Mouse (Mus musculus): Measurements from ENCODE around the gene AI481877.

DNA sequence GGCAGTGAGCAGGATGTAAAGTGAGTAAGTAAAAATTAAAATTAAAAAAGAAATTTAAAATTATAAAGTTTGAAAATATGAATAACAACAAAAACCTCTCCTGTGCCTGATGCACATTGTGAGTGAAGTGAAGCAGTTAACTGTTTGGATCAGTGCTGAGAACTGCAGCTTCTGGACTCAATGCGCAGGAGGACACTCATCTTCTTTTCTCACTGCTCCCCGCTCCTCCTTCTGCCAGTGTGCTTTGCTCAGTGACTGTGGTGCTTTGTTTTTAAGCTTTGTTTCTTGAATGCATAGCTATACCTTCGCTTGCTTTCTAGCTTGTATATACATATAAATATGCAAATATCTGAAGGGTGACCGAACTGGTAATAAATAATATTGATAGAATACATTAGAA lies 30.1 kb downstream of the AI481877 start:
- TF ChIP-seq CTCF (IDR thresholded peaks at IDR 0.05; ENCODE audit: control insufficient read depth, insufficient read depth, insufficient replicate concordance, low read depth, low read length) (no peak), POLR2A (IDR thresholded peaks at IDR 0.05; ENCODE audit: control insufficient read depth, low read depth, low read length) (no peak)

Data from testis, adult 2 months (tissue).